Mouse (Mus musculus) CH12.LX (cell line): Measurements from ENCODE around the gene 4930426L09Rik. TPM values are rescaled to one million over a fixed set of nuclear protein-coding genes. Genes with fewer than 3 reads are reported as not detected.

Source experiments
- DNase-seq: peaks from one replicate; pipeline ENCODE4 v3.0.0-alpha.2; 2013; ENCODE audit errors: extremely low read depth
- H3K27ac ChIP-seq: 2 replicates; pipeline ENCODE4 v1.5.1; 2012; ENCODE audit warnings: low read depth, mild to moderate bottlenecking, control low read depth, moderate library complexity; ENCODE audit not compliant: insufficient read depth
- H3K27me3 ChIP-seq: replicated peaks from 2 replicates; pipeline ENCODE3; 2012; ENCODE audit warnings: inconsistent platforms
- H3K36me3 ChIP-seq, 2 experiments: replicated peaks in 1 of 2; 2 replicates each; pipeline versions ENCODE3 to v1.6.1; 2012; ENCODE audit warnings: inconsistent platforms in 1 of 2, low read length in 1 of 2, mild to moderate bottlenecking in 1 of 2, mixed read lengths in 1 of 2, moderate library complexity in 1 of 2; ENCODE audit not compliant: control insufficient read depth in 1 of 2, insufficient read depth in 1 of 2
- H3K4me1 ChIP-seq, 2 experiments: 2 replicates each; pipeline ENCODE4 v1.6.1; 2012; ENCODE audit warnings: inconsistent platforms in 1 of 2, moderate library complexity in 1 of 2; ENCODE audit not compliant: insufficient read depth in 2 of 2, control insufficient read depth in 1 of 2
- H3K4me2 ChIP-seq: 2 replicates; pipeline ENCODE4 v1.6.1; 2012; ENCODE audit warnings: low read depth, mild to moderate bottlenecking, control low read depth; ENCODE audit not compliant: poor library complexity, insufficient read depth, severe bottlenecking
- H3K4me3 ChIP-seq, 3 experiments: fragments of 150-350 bp in 1 of 3; sonication (generic) in 1 of 3; replicated peaks in 1 of 3; 2 replicates each; pipeline versions ENCODE3 to v1.5.1; 2011 to 2012; ENCODE audit warnings: low read depth in 2 of 3, low read length in 2 of 3, mild to moderate bottlenecking in 2 of 3, moderate library complexity in 2 of 3, control low read depth in 1 of 3, improper control_type of control experiment in 1 of 3, inconsistent platforms in 1 of 3, mixed read lengths in 1 of 3; ENCODE audit not compliant: poor library complexity in 1 of 3
- H3K79me2 ChIP-seq: replicated peaks from 2 replicates; pipeline ENCODE4 v1.6.1; 2012; ENCODE audit warnings: mild to moderate bottlenecking, moderate library complexity; ENCODE audit not compliant: control insufficient read depth, poor library complexity, insufficient read depth, severe bottlenecking; ENCODE audit errors: extremely low read depth
- H3K9ac ChIP-seq: 2 replicates; pipeline ENCODE4 v1.6.1; 2012; ENCODE audit warnings: low read depth, mild to moderate bottlenecking, control low read depth, moderate library complexity; ENCODE audit not compliant: insufficient read depth
- H3K9me3 ChIP-seq: replicated peaks from 2 replicates; pipeline ENCODE3; 2012; ENCODE audit warnings: low read length, inconsistent platforms, mixed read lengths
- BHLHE40 ChIP-seq: IDR thresholded peaks from 2 replicates; pipeline ENCODE4 v1.6.1; 2011; ENCODE audit warnings: mild to moderate bottlenecking, low read depth, low read length, improper control_type of control experiment
- CHD2 ChIP-seq: IDR thresholded peaks from 2 replicates; pipeline ENCODE4 v1.6.1; 2011; ENCODE audit warnings: low read length, improper control_type of control experiment
- CTCF ChIP-seq, 2 experiments: IDR thresholded peaks in 1 of 2; conservative IDR thresholded peaks in 1 of 2; 2 replicates each; pipeline ENCODE4 v1.5.1; 2011 to 2012; ENCODE audit warnings: low read depth in 2 of 2, low read length in 2 of 2, improper control_type of control experiment in 1 of 2, inconsistent platforms in 1 of 2, mild to moderate bottlenecking in 1 of 2, moderate library complexity in 1 of 2
- E2F4 ChIP-seq: IDR thresholded peaks from 2 replicates; pipeline ENCODE4 v1.6.1; 2011; ENCODE audit warnings: low read depth, low read length, improper control_type of control experiment; ENCODE audit not compliant: insufficient replicate concordance
- ELF1 ChIP-seq: IDR thresholded peaks from 2 replicates; pipeline ENCODE4 v1.6.1; 2014; ENCODE audit warnings: low read depth, mild to moderate bottlenecking, inconsistent platforms, low read length, improper control_type of control experiment
- ETS1 ChIP-seq: conservative IDR thresholded peaks from 2 replicates; pipeline ENCODE4 v1.6.1; 2012; ENCODE audit warnings: low read depth, mild to moderate bottlenecking, inconsistent platforms, low read length, improper control_type of control experiment, moderate library complexity
- GABPA ChIP-seq: IDR thresholded peaks from 2 replicates; pipeline ENCODE4 v1.6.1; 2012; ENCODE audit warnings: low read depth, low read length, improper control_type of control experiment, inconsistent platforms; ENCODE audit not compliant: insufficient replicate concordance
- HCFC1 ChIP-seq: IDR thresholded peaks from 2 replicates; pipeline ENCODE4 v1.6.1; 2012; ENCODE audit warnings: low read depth, mild to moderate bottlenecking, inconsistent platforms, low read length, improper control_type of control experiment
- JUN ChIP-seq: IDR thresholded peaks from 2 replicates; pipeline ENCODE4 v1.6.1; 2011; ENCODE audit warnings: low read depth, mild to moderate bottlenecking, low read length, improper control_type of control experiment, moderate library complexity; ENCODE audit not compliant: insufficient read depth
- MAFK ChIP-seq: IDR thresholded peaks from 2 replicates; pipeline ENCODE4 v1.6.1; 2011; ENCODE audit warnings: low read length, improper control_type of control experiment; ENCODE audit not compliant: insufficient replicate concordance
- MAX ChIP-seq: IDR thresholded peaks from 2 replicates; pipeline ENCODE4 v1.6.1; 2011; ENCODE audit warnings: low read length, improper control_type of control experiment
- MXI1 ChIP-seq: IDR thresholded peaks from 2 replicates; pipeline ENCODE4 v1.6.1; 2011; ENCODE audit warnings: mild to moderate bottlenecking, low read depth, low read length, improper control_type of control experiment
- MYC ChIP-seq: IDR thresholded peaks from 2 replicates; pipeline ENCODE4 v1.6.1; 2011; ENCODE audit warnings: low read depth, mild to moderate bottlenecking, improper control_type of control experiment, low read length
- PAX5 ChIP-seq: IDR thresholded peaks from 2 replicates; pipeline ENCODE4 v1.6.1; 2012; ENCODE audit warnings: low read length, inconsistent platforms, mixed read lengths
- POLR2A ChIP-seq: IDR thresholded peaks from 2 replicates; pipeline ENCODE4 v1.6.1; 2011; ENCODE audit warnings: low read depth, mild to moderate bottlenecking, improper control_type of control experiment, low read length
- SIN3A ChIP-seq: IDR thresholded peaks from 2 replicates; pipeline ENCODE4 v1.6.1; 2012; ENCODE audit warnings: low read length, improper control_type of control experiment, inconsistent platforms
- TBP ChIP-seq: conservative IDR thresholded peaks from 2 replicates; pipeline ENCODE4 v1.6.1; 2011; ENCODE audit warnings: low read depth, low read length, improper control_type of control experiment
- TCF12 ChIP-seq: IDR thresholded peaks from 2 replicates; pipeline ENCODE4 v1.6.1; 2014; ENCODE audit warnings: low read depth, mild to moderate bottlenecking, inconsistent platforms, low read length, improper control_type of control experiment
- UBTF ChIP-seq: IDR thresholded peaks from 2 replicates; pipeline ENCODE4 v1.6.1; 2012; ENCODE audit warnings: low read depth, mild to moderate bottlenecking, inconsistent platforms, low read length, improper control_type of control experiment, moderate library complexity
- USF1 ChIP-seq: IDR thresholded peaks from 2 replicates; pipeline ENCODE4 v1.6.1; 2014; ENCODE audit warnings: low read depth, mild to moderate bottlenecking, inconsistent platforms, low read length, improper control_type of control experiment
- USF2 ChIP-seq: conservative IDR thresholded peaks from 2 replicates; pipeline ENCODE4 v1.6.1; 2011; ENCODE audit warnings: low read depth, low read length, improper control_type of control experiment
- ZC3H11A ChIP-seq: IDR thresholded peaks from 2 replicates; pipeline ENCODE4 v1.6.1; 2012; ENCODE audit warnings: low read depth, mild to moderate bottlenecking, inconsistent platforms, low read length, improper control_type of control experiment
- dilution Hi-C: fragments of 300-500 bp; cut with MboI; formaldehyde crosslinking; loops from 2 replicates; pipeline ENCODE4 v1.14.3; 2020; ENCODE audit warnings: low sequenced_read_pairs; ENCODE audit not compliant: extremely low pct_unique_long_range_greater_than_20kb, extremely low pct_ligation_motif_present
- in situ Hi-C: fragments of 300-500 bp; cut with MboI; formaldehyde crosslinking; loops from 3 replicates; pipeline ENCODE4 v1.14.3; 2019; ENCODE audit warnings: low sequenced_read_pairs, low pct_ligation_motif_present, low pct_unique_long_range_greater_than_20kb, mixed read lengths
- polyA plus RNA-seq: library from polyadenylated mRNA; unstranded; fragments of >175 nt; gene quantifications from 2 replicates; pipeline ENCODE4 v1.2.1, GENCODE M21; 2012; ENCODE audit warnings: low read depth; ENCODE audit not compliant: insufficient read length
- total RNA-seq, 2 experiments: library from RNA; depleted of rRNA; stranded (reverse); fragments of 300-350 nt in 1 of 2; fragments of >200 nt in 1 of 2; gene quantifications; 2 replicates each; pipeline ENCODE4 v1.2.3; 2012 to 2014

Gene 4930426L09Rik
- total and polyA plus RNA-seq, 3 experiments, result 0.26 to 0.31 (median 0.30) TPM

DNA sequence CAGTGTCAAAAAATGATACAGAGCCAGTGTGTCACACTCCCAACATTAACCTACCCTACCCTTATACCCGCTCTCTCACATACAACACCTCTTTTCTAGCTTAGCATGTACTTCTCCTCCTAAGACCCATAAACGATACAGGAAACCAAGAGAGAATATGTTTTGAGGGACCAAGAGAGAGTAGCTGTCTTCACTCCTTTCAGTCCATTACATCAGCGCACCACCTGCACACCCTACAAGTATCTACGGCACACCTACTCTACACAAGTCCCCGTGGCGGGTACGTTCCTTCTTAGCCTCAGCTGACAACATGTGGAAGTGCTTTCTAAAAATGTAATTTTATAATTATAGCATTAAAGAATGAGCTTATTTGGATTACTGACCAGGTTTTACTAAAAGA is 40.7 kb upstream of the 4930426L09Rik start:
- in situ Hi-C loops, result no loop called here
- Histone ChIP-seq H3K27ac (no peak overlapping the region; the same call in 1 of the 2 replicates), H3K4me2 (peak overlapping the region; percentile 57; the same call in 1 of the 2 replicates), H3K79me2 (no peaks in the 10 kb centered on the region), H3K9ac (peak overlapping the region; percentile 29; the same call in 1 of the 2 replicates), H3K27me3 (no peaks in the 10 kb centered on the region), H3K36me3 (peaks cover 0 to 5% of the 10 kb centered on the region in 2 experiments), H3K9me3 (no peaks in the 10 kb centered on the region), H3K4me1 (peaks cover 22 to 97% of the 10 kb centered on the region in 2 experiments), H3K4me3 (no peak overlapping the region)
- peak; percentile 45 for DNase-seq
- TF ChIP-seq ZC3H11A, result no peak
- no peak for TF ChIP-seq E2F4
- TF ChIP-seq POLR2A, result no peak
- no peak for TF ChIP-seq MYC
- no peak for TF ChIP-seq MAFK
- no peak for TF ChIP-seq CHD2
- TF ChIP-seq HCFC1, result no peak
- TF ChIP-seq TBP, result no peak
- no peak for TF ChIP-seq CTCF (conservative IDR thresholded peaks at IDR 0.05 in 1 of 2, IDR thresholded peaks at IDR 0.05 in 1 of 2; ENCODE audit: low read depth in 2 of 2, low read length in 2 of 2)
- peak; percentile 50 for TF ChIP-seq BHLHE40
- no peak for TF ChIP-seq MAX
- TF ChIP-seq ETS1, result peak; percentile 30; the same call in 1 of the 2 replicates
- TF ChIP-seq UBTF, result no peak
- TF ChIP-seq PAX5, result no peak
- no peak for TF ChIP-seq USF1
- no peak for TF ChIP-seq ELF1
- 0 out of 2 replicates have a peak, but pooled peaks have one; percentile 4 for TF ChIP-seq MXI1
- no peak for TF ChIP-seq USF2
- TF ChIP-seq JUN, result no peak
- TF ChIP-seq GABPA, result no peak
- dilution Hi-C loops, result no loop called here

DNA sequence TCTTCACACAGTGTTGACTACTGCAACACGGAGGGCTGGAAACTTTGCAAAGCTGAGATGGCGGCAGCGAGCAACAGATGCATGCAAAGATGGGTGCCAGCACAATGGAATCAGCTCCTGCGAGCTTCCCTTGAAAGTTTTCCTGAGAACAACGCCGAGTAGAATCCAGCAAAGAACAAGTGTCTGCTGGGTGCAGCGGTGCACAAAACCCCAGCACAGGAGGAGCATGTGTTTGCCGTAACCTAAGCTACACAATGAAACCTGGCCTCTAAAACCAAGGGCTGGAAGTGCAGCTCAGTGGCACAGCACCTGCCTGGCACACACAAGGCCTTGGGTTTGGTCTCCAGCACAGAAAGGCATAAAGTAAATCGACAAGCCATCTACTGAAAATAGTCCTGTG is 40.1 kb upstream of the 4930426L09Rik start:
- Histone ChIP-seq H3K9me3 (no peaks in the 10 kb centered on the region), H3K9ac (peak overlapping the region; percentile 29), H3K79me2 (no peaks in the 10 kb centered on the region), H3K4me3 (peak overlapping the region; percentile 2 to 40 (median 25)), H3K27me3 (no peaks in the 10 kb centered on the region), H3K4me1 (peaks cover 19 to 95% of the 10 kb centered on the region in 2 experiments), H3K27ac (peak overlapping the region; percentile 51), H3K4me2 (peak overlapping the region; percentile 57), H3K36me3 (peaks cover 0 to 9% of the 10 kb centered on the region in 2 experiments)
- TF ChIP-seq MXI1, result peak; percentile 42
- peak; percentile 49; the same call in 1 of the 2 replicates for TF ChIP-seq SIN3A
- no peak for TF ChIP-seq CHD2
- 0 out of 2 replicates have a peak, but pooled peaks have one; percentile 7 for TF ChIP-seq TCF12
- dilution Hi-C loops (no loop called here), in situ Hi-C loops (no loop called here)
- DNase-seq, result peak; percentile 35
